In the genomic region with DNA sequence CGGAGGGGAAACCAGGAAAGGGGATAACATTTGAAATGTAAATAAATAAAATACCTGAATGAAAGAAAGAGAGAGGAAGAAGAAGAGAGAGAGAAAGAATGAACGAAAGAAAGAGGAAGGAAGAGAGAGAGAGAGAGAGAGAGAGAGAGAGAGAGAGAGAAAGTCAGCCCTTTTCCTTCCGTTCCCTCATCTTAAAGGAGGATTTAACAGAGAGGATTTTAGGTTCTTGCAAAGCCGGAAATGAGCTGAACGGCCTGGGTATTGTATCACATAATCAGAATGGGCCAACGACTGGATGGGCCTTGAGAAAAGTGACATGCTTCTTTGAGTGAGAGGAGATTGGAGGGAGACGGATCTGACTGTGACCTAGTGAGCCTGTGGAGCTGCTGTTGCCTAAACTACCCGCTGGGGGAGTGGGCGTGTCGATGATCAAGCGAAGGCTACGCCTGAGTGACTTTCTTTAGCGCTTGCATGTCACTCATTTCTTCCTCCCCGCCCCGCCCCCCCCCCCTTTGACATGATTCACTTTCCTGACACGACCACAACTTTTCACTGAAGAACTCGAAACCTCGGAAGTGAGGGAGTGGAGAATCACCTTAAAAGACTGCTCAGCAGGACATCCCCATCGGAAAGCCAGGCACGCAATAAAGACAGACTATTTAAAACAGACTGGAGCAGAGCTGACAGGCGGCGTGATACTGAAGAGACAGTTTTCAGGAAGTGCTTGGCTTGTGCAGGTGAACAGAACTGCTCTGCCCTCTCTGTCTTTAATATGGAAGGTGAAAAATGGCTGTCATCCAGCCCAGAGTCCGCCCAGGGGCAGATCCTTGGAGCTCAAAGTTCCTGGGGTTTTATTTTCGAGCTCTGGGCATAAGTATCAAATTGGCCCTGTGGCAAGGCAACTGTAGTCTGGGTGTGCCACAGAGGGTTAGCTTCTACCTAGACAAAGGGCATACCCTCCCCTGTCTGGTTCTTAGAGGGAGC, we compare ENCODE assay signal across 8 mouse cellular contexts. TPM values are rescaled to one million over a fixed set of nuclear protein-coding genes. Genes with fewer than 3 reads are reported as not detected.
A peak's percentile ranks its signal among the peaks of the same experiment; 100 is the strongest.
DNase-seq lines count a peak whose midpoint lies in the region; ATAC-seq and TF ChIP-seq lines count a peak whose summit lies in the region.

No protein-coding gene starts in this region.

- H3K9ac ChIP-seq in intestine, embryonic 16.5 days (ENCODE audit: low read depth, low read length): 0 out of 2 replicates have a peak overlapping the region, but pooled peaks have one; percentile 17
- H3K9ac ChIP-seq in liver, embryonic 11.5 days (ENCODE audit: low read depth, low read length): no peak overlapping the region
- no peak overlapping the region for H3K9ac ChIP-seq in stomach, embryonic 15.5 days

- peak overlapping the region; percentile 40 for H3K4me3 ChIP-seq in layer of hippocampus, adult 2 months
- H3K4me3 ChIP-seq in intestine, embryonic 16.5 days (ENCODE audit: low read length): peak overlapping the region; percentile 33
- H3K4me3 ChIP-seq in liver, embryonic 11.5 days (ENCODE audit: low read depth, low read length): peak overlapping the region; percentile 19
- H3K4me3 ChIP-seq in stomach, embryonic 15.5 days (replicated peaks): peak overlapping the region; percentile 25

- 9% methylated on average over 24 of the region's 24 CpGs for whole genome bisulfite sequencing in intestine, embryonic 16.5 days
- 13% methylated on average over 22 of the region's 24 CpGs for WGBS in liver, embryonic 11.5 days
- 9% methylated on average over 24 of the region's 24 CpGs for WGBS in stomach, embryonic 15.5 days

- H3K27me3 ChIP-seq in intestine, embryonic 16.5 days (replicated peaks; ENCODE audit: control insufficient read depth, insufficient read depth, low read length): no peaks in the 10 kb centered on the region
- 0 out of 2 replicates have a peak, but pooled peaks cover 2% of the 10 kb centered on the region for H3K27me3 ChIP-seq in liver, embryonic 11.5 days (replicated peaks; ENCODE audit: control insufficient read depth, insufficient read depth, low read length)
- H3K27me3 ChIP-seq in stomach, embryonic 15.5 days (replicated peaks): no peaks in the 10 kb centered on the region

- peak; percentile 47 to 68 for DNase-seq in layer of hippocampus, adult 2 months (ENCODE audit: low spot score in 2 of 2)
- no peak for DNase-seq in layer of hippocampus, postnatal 36 days
- peak; percentile 91 for DNase-seq in embryo, embryonic 10.5 days (ENCODE audit: low spot score)
- DNase-seq in liver, embryonic 11.5 days (ENCODE audit: low spot score): peak; percentile 69
- DNase-seq in monocyte, adult 2 months (ENCODE audit: low read depth in 1 of 2, low spot score in 2 of 2): peak; percentile 71 to 76

- no peaks in the 10 kb centered on the region for H3K36me3 ChIP-seq in intestine, embryonic 16.5 days (ENCODE audit: control insufficient read depth, insufficient read depth, low read length)
- H3K36me3 ChIP-seq in liver, embryonic 11.5 days (ENCODE audit: control insufficient read depth, insufficient read depth, low read length): no peaks in the 10 kb centered on the region
- no peaks in the 10 kb centered on the region for H3K36me3 ChIP-seq in stomach, embryonic 15.5 days

- peak; percentile 76 for TF ChIP-seq CTCF in layer of hippocampus, adult 2 months (conservative IDR thresholded peaks at IDR 0.05)

- no peaks in the 10 kb centered on the region for H3K9me3 ChIP-seq in intestine, embryonic 16.5 days (ENCODE audit: control insufficient read depth, low read length)
- no peaks in the 10 kb centered on the region for H3K9me3 ChIP-seq in liver, embryonic 11.5 days (ENCODE audit: control insufficient read depth, low read length)
- no peaks in the 10 kb centered on the region for H3K9me3 ChIP-seq in stomach, embryonic 15.5 days

- ATAC-seq in granulocyte monocyte progenitor cell, adult 5-6 weeks (replicated peaks; ENCODE audit: poor library complexity, severe bottlenecking): peak; percentile 78
- ATAC-seq in intestine, embryonic 16.5 days: peak; percentile 88
- ATAC-seq in liver, embryonic 11.5 days (replicated peaks; ENCODE audit: low FRiP score): peak; percentile 82
- ATAC-seq in stomach, embryonic 15.5 days (ENCODE audit: insufficient read depth, low FRiP score, low read depth): peak; percentile 77

- peak overlapping the region; percentile 61 for H3K4me2 ChIP-seq in intestine, embryonic 16.5 days (ENCODE audit: low read depth, low read length)
- H3K4me2 ChIP-seq in liver, embryonic 11.5 days: peak overlapping the region; percentile 54
- H3K4me2 ChIP-seq in stomach, embryonic 15.5 days: peak overlapping the region; percentile 50

- H3K27ac ChIP-seq in layer of hippocampus, adult 2 months: no peak overlapping the region
- H3K27ac ChIP-seq in intestine, embryonic 16.5 days (ENCODE audit: low read length): no peak overlapping the region
- H3K27ac ChIP-seq in liver, embryonic 11.5 days (ENCODE audit: low read depth, low read length): no peak overlapping the region
- H3K27ac ChIP-seq in stomach, embryonic 15.5 days: no peak overlapping the region

- H3K4me1 ChIP-seq in intestine, embryonic 16.5 days (ENCODE audit: control insufficient read depth, insufficient read depth, low read length): peaks cover 5% of the 10 kb centered on the region; the same call in 1 of the 2 replicates
- H3K4me1 ChIP-seq in liver, embryonic 11.5 days (replicated peaks; ENCODE audit: control insufficient read depth, insufficient read depth, low read length): 0 out of 2 replicates have a peak, but pooled peaks cover 4% of the 10 kb centered on the region
- H3K4me1 ChIP-seq in stomach, embryonic 15.5 days: peaks cover 9% of the 10 kb centered on the region; the same call in 1 of the 2 replicates

RNA-seq across cellular contexts. Expression of a gene that starts 24.0 kb away (rescaled TPM):
- total RNA-seq in layer of hippocampus, adult 2 months (2021): 10 to 100 TPM; 29.8 to 30.7 TPM
- 10 to 100 TPM; 28.9 to 32.6 TPM for total RNA-seq in layer of hippocampus, postnatal 36 days (2021)
- 23.7 and 38.7 TPM in 2 replicates for total RNA-seq in granulocyte monocyte progenitor cell, adult 5-6 weeks (2014; fragmentation: Nextera tagmentation)
- total RNA-seq in granulocyte monocyte progenitor cell, adult 5-6 weeks (2017): 4.4 and 7.5 TPM in 2 replicates
- polyA plus RNA-seq in intestine, embryonic 16.5 days (2015; fragmentation: Nextera tagmentation; extraction: Ambion mirVana): 12.0 and 12.4 TPM in 2 replicates
- 30.4 and 33.8 TPM in 2 replicates for polyA plus RNA-seq in liver, embryonic 11.5 days (2014; fragmentation: Nextera tagmentation; extraction: Ambion mirVana)
- polyA plus RNA-seq in stomach, embryonic 15.5 days (2015; fragmentation: Nextera tagmentation; extraction: Ambion mirVana): 17.8 and 18.6 TPM in 2 replicates

Comparison
In these comparisons a context has a peak if more than half of its experiments do, and no peak if none do; other contexts are left out.
1. DNase-seq: peak in layer of hippocampus, adult 2 months (2 of 2), embryo, embryonic 10.5 days (single experiment), liver, embryonic 11.5 days (single experiment) and monocyte, adult 2 months (2 of 2); none in layer of hippocampus, postnatal 36 days (0 of 2).
2. Peak in every context shown above with its lines, with median percentiles within 50 percentile points of each other: H3K4me3 ChIP-seq, ATAC-seq and H3K4me2 ChIP-seq.